Mouse (Mus musculus) kidney, postnatal 25 days (tissue): ENCODE data around the gene Tmed10.

ENCODE experiments used
- DNase-seq, 2 experiments: peaks; one replicate each; pipeline ENCODE4 v3.0.0; 2021; ENCODE audit warnings: mixed read lengths in 2 of 2

Gene Tmed10

GRCm38 (mm10) chr12:85374561-85375272, at the start of gene Tmed10:
Gene Tmed10 (minus strand): TSS chr12:85374847.
- DNase-seq = peak; percentile 93 to 96

- DNase-seq = no peak
Measured at GRCm38 (mm10) chr12:85423236-85423635, 48.6 kb upstream of the Tmed10 start.

GRCm38 (mm10) chr12:85422536-85422935, 47.9 kb upstream of the Tmed10 start:
- peak; percentile 41 to 51 for DNase-seq

- DNase-seq = no peak
Measured at GRCm38 (mm10) chr12:85420945-85421344, 46.3 kb upstream of the Tmed10 start.

GRCm38 (mm10) chr12:85417845-85418244, 43.2 kb upstream of the Tmed10 start:
- DNase-seq = peak; percentile 66 to 84

GRCm38 (mm10) chr12:85416298-85416697, 41.7 kb upstream of the Tmed10 start:
- DNase-seq = no peak

- DNase-seq = no peak
Measured at GRCm38 (mm10) chr12:85415876-85416275, 41.2 kb upstream of the Tmed10 start.

GRCm38 (mm10) chr12:85411136-85411535, 36.5 kb upstream of the Tmed10 start:
- no peak for DNase-seq

GRCm38 (mm10) chr12:85397960-85398272, 23.3 kb upstream of the Tmed10 start:
- DNase-seq = no peak

- DNase-seq = no peak
Measured at GRCm38 (mm10) chr12:85397063-85397959, 22.7 kb upstream of the Tmed10 start.

GRCm38 (mm10) chr12:85393981-85394380, 19.3 kb upstream of the Tmed10 start:
- no peak for DNase-seq

- DNase-seq = no peak
Measured at GRCm38 (mm10) chr12:85393526-85393925, 18.9 kb upstream of the Tmed10 start.

- no peak for DNase-seq
Measured at GRCm38 (mm10) chr12:85391148-85391547, 16.5 kb upstream of the Tmed10 start.

GRCm38 (mm10) chr12:85389204-85390185, 14.8 kb upstream of the Tmed10 start:
- no peak for DNase-seq

GRCm38 (mm10) chr12:85385995-85386375, 11.3 kb upstream of the Tmed10 start:
- DNase-seq = no peak

- no peak for DNase-seq
Measured at GRCm38 (mm10) chr12:85385329-85385994, 10.8 kb upstream of the Tmed10 start.

GRCm38 (mm10) chr12:85382761-85383680, 8.4 kb upstream of the Tmed10 start:
- DNase-seq = no peak

- no peak for DNase-seq
Measured at GRCm38 (mm10) chr12:85381570-85381969, 6.9 kb upstream of the Tmed10 start.

GRCm38 (mm10) chr12:85380942-85381341, 6.3 kb upstream of the Tmed10 start:
- no peak for DNase-seq

- DNase-seq = peak in 1 of 2 experiments; percentile 37
Measured at GRCm38 (mm10) chr12:85380308-85380707, 5.7 kb upstream of the Tmed10 start.

- no peak for DNase-seq
Measured at GRCm38 (mm10) chr12:85378271-85378670, 3.6 kb upstream of the Tmed10 start.
